23 mouse cellular contexts compared by ENCODE assay signal in genomic region chr15:86252684-86253083, GRCm38 (mm10). TPM values are rescaled to one million over a fixed set of nuclear protein-coding genes. Genes with fewer than 3 reads are reported as not detected.
DNase-seq lines count a peak whose midpoint lies in the region; ATAC-seq and TF ChIP-seq lines count a peak whose summit lies in the region.
"Had no signal": no experiment of that assay in that cellular context is flagged by ENCODE, and none has a peak within 500 bp of the region (broad histone marks: within the 10 kb centered on the region; RNA-seq: fewer than 3 reads in every experiment).

No protein-coding gene starts in this region.

- peak; percentile 22; the same call in 1 of the 2 replicates for TF ChIP-seq CTCF in kidney, postnatal 0 days (IDR thresholded peaks at IDR 0.05; ENCODE audit: low read depth)

- no peaks in the 10 kb centered on the region for H3K9me3 ChIP-seq in kidney, postnatal 0 days (replicated peaks; ENCODE audit: low read length)
- no peaks in the 10 kb centered on the region for H3K9me3 ChIP-seq in kidney, embryonic 16.5 days (ENCODE audit: low read length)
- no peaks in the 10 kb centered on the region for H3K9me3 ChIP-seq in midbrain, embryonic 13.5 days
- H3K9me3 ChIP-seq in midbrain, embryonic 15.5 days = no peaks in the 10 kb centered on the region
- H3K9me3 ChIP-seq: embryonic facial prominence, embryonic 12.5 days; forebrain, embryonic 10.5 days; heart, embryonic 15.5 days; lung, embryonic 15.5 days; neural tube, embryonic 15.5 days; stomach, embryonic 15.5 days had no signal

- WGBS in kidney, postnatal 0 days = 68% methylated on average over 4 of the region's 4 CpGs
- 58% methylated on average over 4 of the region's 4 CpGs for WGBS in kidney, embryonic 16.5 days
- 69% methylated on average over 4 of the region's 4 CpGs for WGBS in midbrain, embryonic 13.5 days
- WGBS in midbrain, embryonic 15.5 days = 78% methylated on average over 4 of the region's 4 CpGs

- H3K4me2 ChIP-seq in kidney, postnatal 0 days (ENCODE audit: low read length) = no peak overlapping the region
- H3K4me2 ChIP-seq in kidney, embryonic 16.5 days (replicated peaks; ENCODE audit: low read depth, low read length) = no peak overlapping the region
- no peak overlapping the region for H3K4me2 ChIP-seq in midbrain, embryonic 13.5 days (replicated peaks)
- no peak overlapping the region for H3K4me2 ChIP-seq in midbrain, embryonic 15.5 days
- H3K4me2 ChIP-seq: embryonic facial prominence, embryonic 12.5 days; heart, embryonic 15.5 days; hindbrain, embryonic 14.5 days; lung, embryonic 15.5 days; neural tube, embryonic 15.5 days; stomach, embryonic 15.5 days had no signal

- H3K27ac ChIP-seq in kidney, postnatal 0 days = no peak overlapping the region
- H3K27ac ChIP-seq in kidney, embryonic 16.5 days (ENCODE audit: low read length) = no peak overlapping the region
- H3K27ac ChIP-seq in midbrain, embryonic 13.5 days = no peak overlapping the region
- H3K27ac ChIP-seq in midbrain, embryonic 15.5 days = no peak overlapping the region
- H3K27ac ChIP-seq: embryonic facial prominence, embryonic 12.5 days; forebrain, embryonic 10.5 days; heart, embryonic 15.5 days; hindbrain, embryonic 14.5 days; lung, embryonic 15.5 days; neural tube, embryonic 15.5 days; stomach, embryonic 15.5 days had no signal

- no peak for ATAC-seq in kidney, postnatal 0 days (replicated peaks; ENCODE audit: low FRiP score, low read depth)
- ATAC-seq in kidney, embryonic 16.5 days (ENCODE audit: low FRiP score, low TSS enrichment) = no peak
- 0 out of 2 replicates have a peak, but pooled peaks have one; percentile 5 for ATAC-seq in midbrain, embryonic 13.5 days
- no peak for ATAC-seq in midbrain, embryonic 15.5 days (replicated peaks)
- 0 out of 2 replicates have a peak, but pooled peaks have one; percentile 35 for ATAC-seq in erythroblast, adult 5-6 weeks (replicated peaks; ENCODE audit: low FRiP score, poor library complexity, severe bottlenecking)
- ATAC-seq: Patski had no signal

- no peak overlapping the region for H3K4me3 ChIP-seq in kidney, postnatal 0 days (replicated peaks; ENCODE audit: low read depth, low read length)
- no peak overlapping the region for H3K4me3 ChIP-seq in kidney, embryonic 16.5 days (ENCODE audit: low read length)
- no peak overlapping the region for H3K4me3 ChIP-seq in midbrain, embryonic 13.5 days (replicated peaks)
- no peak overlapping the region for H3K4me3 ChIP-seq in midbrain, embryonic 15.5 days
- H3K4me3 ChIP-seq: embryonic facial prominence, embryonic 12.5 days; forebrain, embryonic 10.5 days; heart, embryonic 15.5 days; lung, embryonic 15.5 days; neural tube, embryonic 15.5 days; stomach, embryonic 15.5 days had no signal

- no peaks in the 10 kb centered on the region for H3K27me3 ChIP-seq in kidney, postnatal 0 days (ENCODE audit: insufficient read depth, low read length)
- H3K27me3 ChIP-seq in kidney, embryonic 16.5 days (ENCODE audit: insufficient read depth, low read length) = no peaks in the 10 kb centered on the region
- no peaks in the 10 kb centered on the region for H3K27me3 ChIP-seq in midbrain, embryonic 13.5 days
- no peaks in the 10 kb centered on the region for H3K27me3 ChIP-seq in midbrain, embryonic 15.5 days (replicated peaks)
- H3K27me3 ChIP-seq: CH12.LX; embryonic facial prominence, embryonic 12.5 days; heart, embryonic 15.5 days; lung, embryonic 15.5 days; neural tube, embryonic 15.5 days; Patski; stomach, embryonic 15.5 days had no signal

- H3K9ac ChIP-seq in kidney, postnatal 0 days (ENCODE audit: low read depth, low read length) = no peak overlapping the region
- no peak overlapping the region for H3K9ac ChIP-seq in kidney, embryonic 16.5 days (replicated peaks; ENCODE audit: low read length)
- no peak overlapping the region for H3K9ac ChIP-seq in midbrain, embryonic 13.5 days (replicated peaks)
- H3K9ac ChIP-seq in midbrain, embryonic 15.5 days = no peak overlapping the region
- H3K9ac ChIP-seq: embryonic facial prominence, embryonic 12.5 days; heart, embryonic 15.5 days; hindbrain, embryonic 14.5 days; lung, embryonic 15.5 days; neural tube, embryonic 15.5 days; stomach, embryonic 15.5 days had no signal

- no peaks in the 10 kb centered on the region for H3K36me3 ChIP-seq in kidney, postnatal 0 days (ENCODE audit: insufficient read depth, low read length)
- H3K36me3 ChIP-seq in kidney, embryonic 16.5 days (ENCODE audit: insufficient read depth, low read length) = no peaks in the 10 kb centered on the region
- H3K36me3 ChIP-seq in midbrain, embryonic 13.5 days = no peaks in the 10 kb centered on the region
- H3K36me3 ChIP-seq in midbrain, embryonic 15.5 days (replicated peaks) = no peaks in the 10 kb centered on the region
- H3K36me3 ChIP-seq: embryonic facial prominence, embryonic 12.5 days; forebrain, embryonic 10.5 days; heart, embryonic 15.5 days; lung, embryonic 15.5 days; neural tube, embryonic 15.5 days; stomach, embryonic 15.5 days had no signal

- peak; percentile 6 for DNase-seq in kidney, postnatal 0 days (ENCODE audit: low spot score)
- DNase-seq in R1 (ENCODE audit: low read depth, low spot score) (peak; percentile 21), MN1 (ENCODE audit: low spot score) (no peak)
- DNase-seq in cerebellum, adult 9-11 months = no peak
- DNase-seq: cerebellum, adult 11 months; cerebellum, postnatal 36 days; heart, adult 11 months; kidney, adult 2 months; spleen, adult 18-20 months; thymus, postnatal 36 days had no signal

- H3K4me1 ChIP-seq in kidney, postnatal 0 days (replicated peaks; ENCODE audit: insufficient read depth, low read length) = no peaks in the 10 kb centered on the region
- no peaks in the 10 kb centered on the region for H3K4me1 ChIP-seq in kidney, embryonic 16.5 days (ENCODE audit: insufficient read depth, low read length)
- H3K4me1 ChIP-seq in midbrain, embryonic 13.5 days (replicated peaks) = peaks cover 24% of the 10 kb centered on the region
- H3K4me1 ChIP-seq in midbrain, embryonic 15.5 days = peaks cover 9% of the 10 kb centered on the region
- H3K4me1 ChIP-seq: embryonic facial prominence, embryonic 12.5 days; heart, embryonic 15.5 days; lung, embryonic 15.5 days; stomach, embryonic 15.5 days had no signal

RNA-seq across cellular contexts. Expression of gene Tbc1d22a, which starts 38.4 kb away (rescaled TPM):
- 12.7 and 14.0 TPM in 2 replicates for polyA plus RNA-seq in kidney, postnatal 0 days (2015; fragmentation: Nextera tagmentation; extraction: Ambion mirVana)
- polyA plus RNA-seq in kidney, embryonic 16.5 days (2015; fragmentation: Nextera tagmentation; extraction: Ambion mirVana) = 16.5 and 16.6 TPM in 2 replicates
- polyA plus RNA-seq in midbrain, embryonic 13.5 days (2015; fragmentation: Nextera tagmentation; extraction: Ambion mirVana) = 13.4 and 13.6 TPM in 2 replicates
- 14.3 and 15.1 TPM in 2 replicates for polyA plus RNA-seq in midbrain, embryonic 15.5 days (2015; fragmentation: Nextera tagmentation; extraction: Ambion mirVana)
- 2.5 and 3.5 TPM in 2 replicates for total RNA-seq in erythroblast, adult 5-6 weeks (2015; ENCODE audit: low replicate concordance)
- total RNA-seq in erythroblast, adult 5-6 weeks (2017; ENCODE audit: low replicate concordance) = 7.4 and 7.8 TPM in 2 replicates

Comparison
In these comparisons a context has a peak if more than half of its experiments do, and no peak if none do; other contexts are left out.
1. ATAC-seq: peak in midbrain, embryonic 13.5 days (single experiment) and erythroblast, adult 5-6 weeks (single experiment); none in kidney, postnatal 0 days (single experiment), kidney, embryonic 16.5 days (single experiment) and midbrain, embryonic 15.5 days (single experiment).
2. DNase-seq: peak in kidney, postnatal 0 days (single experiment) and R1 (single experiment); none in MN1 (single experiment) and cerebellum, adult 9-11 months (single experiment).